Mouse (Mus musculus) right cerebral cortex, postnatal 25 days (tissue): ENCODE data around the gene 4930564D02Rik.
A peak's percentile ranks its signal among the peaks of the same experiment; 100 is the strongest.

Experiments used
- DNase-seq: peaks from one replicate; pipeline ENCODE4 v3.0.0; 2022

Gene 4930564D02Rik

DNA sequence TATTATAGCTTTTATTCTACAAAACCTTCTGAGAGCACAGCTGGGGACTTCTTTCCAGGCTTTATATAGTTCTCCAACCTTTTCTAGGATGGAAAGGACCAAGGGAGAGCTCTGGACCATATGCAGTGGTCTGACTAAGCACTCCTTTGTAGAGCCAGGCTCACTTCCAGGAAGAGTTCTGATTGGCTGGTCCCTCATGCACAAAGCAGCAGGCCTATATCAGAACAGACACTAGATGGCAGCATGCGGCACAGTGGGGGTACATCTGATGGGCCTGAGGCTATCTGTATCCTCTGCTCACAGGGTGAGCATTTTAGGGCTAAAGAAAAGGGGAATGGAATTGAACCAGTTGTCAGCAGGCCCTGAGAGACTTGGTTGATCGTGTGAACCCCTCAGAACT is 47.6 kb downstream of the 4930564D02Rik start:
- peak; percentile 81 for DNase-seq

DNA sequence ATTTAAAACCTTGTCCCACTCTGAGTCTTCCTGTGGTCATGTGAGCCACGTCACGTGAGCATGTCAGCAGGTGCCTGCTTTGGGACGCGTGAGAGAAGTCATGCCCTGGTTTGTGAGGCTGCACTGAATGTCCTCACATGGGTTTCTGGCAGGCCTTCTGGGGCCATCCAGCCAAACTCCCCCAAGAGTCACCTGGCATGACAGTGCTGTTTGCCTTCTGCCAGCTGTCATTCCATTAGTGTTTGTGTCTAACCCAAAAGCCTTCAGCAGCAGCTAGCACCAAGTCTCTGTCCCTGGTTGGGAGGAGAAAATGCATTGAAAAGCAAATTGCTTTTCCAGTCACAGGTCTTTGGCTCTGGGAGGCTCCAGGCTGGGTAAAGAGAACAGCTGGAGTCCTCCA is 50.0 kb downstream of the 4930564D02Rik start:
- no peak for DNase-seq

DNA sequence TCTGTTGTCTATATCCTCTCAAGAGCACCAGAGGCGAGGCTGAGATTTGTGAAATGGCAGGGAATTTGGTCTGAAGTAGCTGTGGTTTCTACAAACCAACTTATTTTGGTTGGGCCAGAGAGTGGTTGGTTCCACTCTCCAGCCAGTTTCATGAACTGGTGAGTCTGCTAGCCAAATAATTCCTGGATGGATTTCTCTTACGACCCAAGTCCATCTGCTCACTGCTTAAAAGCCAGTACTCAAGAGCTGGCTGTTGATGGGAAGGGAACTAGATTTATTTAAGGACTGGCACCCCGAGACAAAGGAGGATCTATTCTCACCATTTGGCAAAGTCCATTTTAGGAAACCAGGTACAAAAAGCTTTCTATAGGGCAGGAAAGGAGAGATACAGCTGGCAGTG is 57.1 kb downstream of the 4930564D02Rik start:
- DNase-seq = no peak

DNA sequence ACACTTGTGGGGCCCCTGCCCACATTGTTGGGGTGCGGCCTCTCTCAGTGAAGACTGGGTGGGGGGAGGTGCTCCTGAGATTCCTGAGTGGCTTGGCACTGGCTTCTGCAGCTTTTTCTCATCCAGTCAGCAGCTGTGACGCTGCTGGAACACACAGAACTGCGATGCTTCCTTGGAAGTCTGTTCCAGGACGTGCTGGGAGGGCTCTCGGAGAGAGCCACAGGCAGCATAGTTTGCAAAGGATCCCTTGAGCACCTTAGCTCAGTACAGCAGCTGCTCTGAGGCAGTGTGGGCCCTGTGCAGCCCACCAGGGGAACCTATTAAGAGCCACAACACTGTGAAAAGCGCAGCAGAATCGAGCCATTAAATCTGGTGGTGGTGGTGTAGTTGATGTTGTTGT is 61.2 kb downstream of the 4930564D02Rik start:
- DNase-seq = no peak
